Mouse (Mus musculus) forebrain, embryonic 11.5 days (tissue): Measurements from ENCODE around the gene Tnfsf15. TPM values are rescaled to one million over a fixed set of nuclear protein-coding genes. Genes with fewer than 3 reads are reported as not detected.

Experiments used
- ATAC-seq: fragments of 200-750 bp; cut with Nextera tagmentation; replicated peaks from 2 replicates; pipeline ENCODE4 v1.8.0; 2017; ENCODE audit warnings: moderate TSS enrichment; ENCODE audit not compliant: low FRiP score
- DNase-seq: peaks from one replicate; pipeline ENCODE4 v3.0.0-alpha.2; 2017; ENCODE audit warnings: low spot score
- H3K27ac ChIP-seq: fragments of 300-500 bp; sonication (generic); 2 replicates; pipeline ENCODE4 v1.5.1; 2014; ENCODE audit warnings: low read depth, low read length
- H3K27me3 ChIP-seq: fragments of 300-500 bp; sonication (generic); 2 replicates; pipeline ENCODE4 v1.6.1; 2014; ENCODE audit warnings: mild to moderate bottlenecking, low read length, mixed read lengths; ENCODE audit not compliant: control insufficient read depth, insufficient read depth
- H3K36me3 ChIP-seq: fragments of 300-500 bp; sonication (generic); 2 replicates; pipeline ENCODE4 v1.6.1; 2014; ENCODE audit warnings: mild to moderate bottlenecking, low read length, moderate library complexity, mixed read lengths; ENCODE audit not compliant: control insufficient read depth, insufficient read depth
- H3K4me1 ChIP-seq: fragments of 300-500 bp; sonication (generic); replicated peaks from 2 replicates; pipeline ENCODE4 v1.6.1; 2014; ENCODE audit warnings: low read length, mixed read lengths; ENCODE audit not compliant: control insufficient read depth, insufficient read depth
- H3K4me2 ChIP-seq: fragments of 300-500 bp; sonication (generic); 2 replicates; pipeline ENCODE4 v1.6.1; 2014; ENCODE audit warnings: low read depth, mild to moderate bottlenecking, low read length, moderate library complexity, mixed read lengths; ENCODE audit not compliant: severe bottlenecking
- H3K4me3 ChIP-seq: fragments of 300-500 bp; sonication (generic); 2 replicates; pipeline ENCODE4 v1.5.1; 2014; ENCODE audit warnings: low read depth, low read length
- H3K9ac ChIP-seq: fragments of 300-500 bp; sonication (generic); 2 replicates; pipeline ENCODE4 v1.6.1; 2014; ENCODE audit warnings: low read length
- H3K9me3 ChIP-seq: fragments of 300-500 bp; sonication (generic); 2 replicates; pipeline ENCODE4 v1.6.1; 2016; ENCODE audit warnings: low read length, mixed read lengths; ENCODE audit not compliant: control insufficient read depth
- WGBS: fragments of 180-500 bp; shearing (Covaris S2); extraction: QIAGEN DNeasy Blood & Tissue Kit; methylation state at CpG from one replicate; pipeline ENCODE4 v1.1.7; 2014; 5-methylcytosine and 5-hydroxymethylcytosine counted together
- polyA plus RNA-seq: library from polyadenylated mRNA; unstranded; fragments of >200 nt; fragmentation: Nextera tagmentation; extraction: Ambion mirVana; gene quantifications from 2 replicates; pipeline ENCODE4 v1.2.1, GENCODE M21; 2014

Gene Tnfsf15
- polyA plus RNA-seq, 1 experiment from 2014 or later: not detected

DNA sequence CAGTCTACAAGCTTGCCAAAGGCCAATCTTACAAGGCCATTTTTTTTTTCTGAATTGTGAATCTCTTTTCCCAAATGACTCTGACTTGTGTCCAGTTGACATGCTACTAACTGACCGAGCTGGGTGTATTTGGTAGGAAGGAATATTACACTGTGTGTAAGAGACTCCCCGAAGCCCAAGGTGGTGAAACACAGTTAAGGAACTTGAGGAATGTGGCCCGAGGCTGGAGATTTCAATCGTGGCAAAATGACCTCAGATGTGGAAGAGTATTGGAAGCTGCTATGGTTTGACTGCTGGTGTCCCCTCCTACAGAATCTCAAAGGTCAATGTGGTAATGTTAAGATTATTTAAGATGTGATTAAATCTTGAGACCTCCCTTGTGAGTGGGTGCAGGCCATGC is 26.4 kb upstream of the Tnfsf15 start:
- Histone ChIP-seq H3K4me3 (no peak overlapping the region), H3K9me3 (no peaks in the 10 kb centered on the region), H3K27me3 (no peaks in the 10 kb centered on the region), H3K4me1 (no peaks in the 10 kb centered on the region), H3K4me2 (no peak overlapping the region), H3K36me3 (no peaks in the 10 kb centered on the region), H3K27ac (no peak overlapping the region), H3K9ac (no peak overlapping the region)
- 79% methylated on average over 4 of the region's 4 CpGs for WGBS
- no peak for ATAC-seq
- no peak for DNase-seq

DNA sequence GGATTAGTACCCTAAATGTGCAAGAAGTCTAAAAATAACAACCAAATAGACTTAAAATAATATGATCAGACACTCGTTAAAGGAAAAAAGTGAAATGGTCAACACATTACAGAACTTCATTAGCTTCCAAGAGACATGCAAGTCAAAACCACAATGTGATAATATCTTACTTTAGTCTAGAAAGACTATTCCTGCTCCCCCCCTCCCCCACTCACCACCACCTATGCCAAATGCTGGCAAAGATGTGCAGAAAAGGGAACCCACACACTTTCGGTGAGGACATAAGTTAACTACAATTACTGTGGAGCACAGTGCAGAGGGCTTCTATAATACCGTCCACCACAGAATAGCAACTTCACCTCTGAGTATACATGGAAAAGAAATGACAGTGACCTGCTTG is 24.2 kb upstream of the Tnfsf15 start:
- no peak overlapping the region for H3K9ac ChIP-seq
- WGBS: 88% methylated on average over 3 of the region's 3 CpGs
- no peaks in the 10 kb centered on the region for H3K27me3 ChIP-seq
- no peak overlapping the region for H3K27ac ChIP-seq
- H3K4me1 ChIP-seq: no peaks in the 10 kb centered on the region
- H3K4me2 ChIP-seq: no peak overlapping the region
- H3K9me3 ChIP-seq: no peaks in the 10 kb centered on the region
- no peak for DNase-seq
- H3K36me3 ChIP-seq: no peaks in the 10 kb centered on the region
- H3K4me3 ChIP-seq: no peak overlapping the region
- ATAC-seq: no peak

DNA sequence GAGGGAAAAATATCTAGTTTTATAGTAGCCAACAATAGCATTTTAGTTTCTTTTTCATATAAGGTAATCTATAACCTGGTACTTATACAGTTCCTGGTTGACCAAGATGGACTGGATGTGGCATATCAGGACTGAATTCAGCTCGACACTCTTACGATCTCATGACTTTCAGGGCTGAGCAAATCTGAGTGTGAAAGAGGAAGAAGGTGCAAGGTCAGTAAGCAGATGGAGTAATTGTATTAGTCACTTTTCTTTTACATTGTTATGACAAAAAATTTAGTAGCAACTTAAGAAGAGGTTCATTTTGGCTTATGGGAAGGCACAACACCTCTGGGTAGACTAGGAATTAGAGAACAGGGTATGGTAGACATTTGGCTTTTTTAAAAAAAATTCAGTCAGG is 20.1 kb upstream of the Tnfsf15 start:
- Histone ChIP-seq H3K4me1 (no peaks in the 10 kb centered on the region), H3K27me3 (no peaks in the 10 kb centered on the region), H3K4me3 (no peak overlapping the region), H3K36me3 (no peaks in the 10 kb centered on the region), H3K4me2 (no peak overlapping the region), H3K9ac (no peak overlapping the region), H3K9me3 (no peaks in the 10 kb centered on the region), H3K27ac (no peak overlapping the region)
- DNase-seq: no peak
- ATAC-seq: no peak
- WGBS: 96% methylated on average over 2 of the region's 2 CpGs

DNA sequence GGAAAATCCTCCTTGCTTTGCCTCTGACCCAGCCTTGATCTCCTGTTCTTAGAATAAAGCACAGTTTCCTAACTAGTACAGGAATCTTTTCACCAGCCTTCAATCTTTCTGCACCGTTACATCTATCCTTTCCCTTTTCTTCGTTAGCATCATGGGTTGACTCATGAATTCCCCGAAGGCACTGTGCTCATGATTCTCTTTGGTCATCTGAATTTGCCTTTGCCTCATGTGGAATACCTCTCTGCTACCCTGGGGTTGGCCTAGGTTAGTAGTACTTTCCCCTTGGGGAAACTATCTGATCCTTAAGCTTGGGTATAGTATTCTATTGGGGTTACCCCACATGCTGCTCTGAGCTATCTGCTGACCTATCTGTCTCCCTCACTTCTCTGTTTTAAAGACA is 15.0 kb upstream of the Tnfsf15 start:
- DNase-seq (no peak), ATAC-seq (no peak)
- Histone ChIP-seq H3K27me3 (no peaks in the 10 kb centered on the region), H3K4me2 (no peak overlapping the region), H3K27ac (no peak overlapping the region), H3K4me3 (no peak overlapping the region), H3K9ac (no peak overlapping the region), H3K4me1 (no peaks in the 10 kb centered on the region), H3K36me3 (no peaks in the 10 kb centered on the region), H3K9me3 (no peaks in the 10 kb centered on the region)
- WGBS: 81% methylated on average over 3 of the region's 3 CpGs

DNA sequence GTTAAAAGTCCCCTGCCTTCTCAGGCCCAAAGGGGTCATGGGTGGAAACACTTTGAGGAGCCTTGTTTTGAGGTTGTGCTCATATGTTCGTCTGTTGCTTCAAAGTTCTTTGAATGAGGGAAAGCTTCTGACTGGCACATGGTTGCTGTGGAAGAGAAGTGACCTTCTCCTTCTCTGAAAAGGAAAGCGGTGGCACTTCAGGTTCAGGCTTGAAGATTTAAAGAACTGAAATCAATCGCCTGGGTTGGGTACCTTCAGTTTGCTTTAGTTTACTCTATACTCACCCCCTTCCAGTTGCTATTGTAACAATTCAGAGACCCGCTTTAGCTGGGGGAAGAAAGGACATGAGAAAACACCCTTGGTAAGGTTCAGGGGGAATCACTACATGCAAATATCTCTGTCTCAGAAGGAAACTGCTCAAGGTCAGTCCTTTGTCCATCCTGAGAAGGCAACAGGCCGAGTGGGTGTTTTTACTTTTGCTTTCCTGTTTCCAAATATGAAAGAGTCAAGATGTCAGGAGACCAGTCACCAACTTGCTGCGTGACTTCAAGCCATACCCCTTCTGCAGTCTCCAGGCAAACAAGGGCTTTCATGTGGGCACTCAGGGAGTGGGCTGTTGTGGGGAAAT is 12.7 kb upstream of the Tnfsf15 start:
- H3K9ac ChIP-seq: no peak overlapping the region
- H3K4me1 ChIP-seq: no peaks in the 10 kb centered on the region
- WGBS: 84% methylated on average over 6 of the region's 6 CpGs
- no peak overlapping the region for H3K4me2 ChIP-seq
- no peak for ATAC-seq
- H3K27ac ChIP-seq: no peak overlapping the region
- H3K27me3 ChIP-seq: no peaks in the 10 kb centered on the region
- no peak for DNase-seq
- no peaks in the 10 kb centered on the region for H3K9me3 ChIP-seq
- no peak overlapping the region for H3K4me3 ChIP-seq
- H3K36me3 ChIP-seq: no peaks in the 10 kb centered on the region

DNA sequence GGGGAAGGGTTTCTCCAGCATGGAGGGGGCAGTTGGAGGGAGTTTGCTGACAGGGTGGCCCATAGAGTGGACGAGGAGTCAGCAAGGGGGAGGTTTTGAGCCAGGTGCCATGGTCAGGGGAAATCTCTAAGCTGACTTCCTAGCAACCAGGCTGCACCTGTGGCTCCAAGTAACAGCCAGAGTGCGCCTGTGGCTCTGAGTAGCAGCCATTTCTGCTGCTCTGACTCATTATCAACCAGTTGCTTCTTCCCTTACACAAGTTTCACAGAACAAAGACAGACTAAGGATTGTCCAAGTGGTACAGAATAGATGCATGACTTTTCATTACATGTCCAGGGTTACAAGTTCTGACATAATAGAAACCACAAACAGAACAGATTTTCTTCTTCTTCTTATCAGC is 11.2 kb upstream of the Tnfsf15 start:
- H3K36me3 ChIP-seq: no peaks in the 10 kb centered on the region
- H3K27ac ChIP-seq: no peak overlapping the region
- H3K9ac ChIP-seq: no peak overlapping the region
- H3K4me3 ChIP-seq: no peak overlapping the region
- H3K4me1 ChIP-seq: no peaks in the 10 kb centered on the region
- no peaks in the 10 kb centered on the region for H3K27me3 ChIP-seq
- 76% methylated on average over 2 of the region's 2 CpGs for WGBS
- no peaks in the 10 kb centered on the region for H3K9me3 ChIP-seq
- ATAC-seq: no peak
- DNase-seq: no peak
- H3K4me2 ChIP-seq: no peak overlapping the region

DNA sequence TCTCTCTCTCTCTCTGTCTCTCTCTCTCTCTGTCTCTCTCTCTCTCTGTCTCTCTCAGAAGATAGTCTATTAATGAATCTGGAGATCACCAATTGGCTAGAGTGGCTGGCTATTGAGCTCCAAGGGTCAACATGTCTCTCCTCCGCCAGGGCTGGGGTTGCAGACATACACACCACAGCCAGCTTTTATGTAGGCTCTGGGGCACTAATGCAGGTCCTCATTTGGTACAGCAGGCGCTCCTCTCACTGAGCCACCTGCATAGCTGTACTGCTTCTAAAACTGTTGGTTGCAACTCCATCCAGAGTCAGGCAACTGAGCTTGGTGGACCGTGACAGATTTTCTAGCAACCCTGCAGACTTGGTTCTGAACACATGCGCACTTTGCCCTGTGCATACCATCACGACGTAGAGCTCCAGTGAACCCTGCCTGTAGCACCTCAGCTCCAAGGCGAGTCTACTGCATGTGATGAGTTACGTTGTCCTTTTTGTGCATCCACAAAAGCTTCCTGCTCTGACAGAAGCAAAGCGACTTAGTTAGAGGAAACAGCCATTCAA is 9.6 kb upstream of the Tnfsf15 start:
- WGBS: 83% methylated on average over 9 of the region's 9 CpGs
- Histone ChIP-seq H3K9ac (no peak overlapping the region), H3K4me1 (no peaks in the 10 kb centered on the region), H3K4me2 (no peak overlapping the region), H3K36me3 (no peaks in the 10 kb centered on the region), H3K27me3 (no peaks in the 10 kb centered on the region), H3K9me3 (no peaks in the 10 kb centered on the region), H3K4me3 (no peak overlapping the region), H3K27ac (no peak overlapping the region)
- DNase-seq (no peak), ATAC-seq (no peak)

DNA sequence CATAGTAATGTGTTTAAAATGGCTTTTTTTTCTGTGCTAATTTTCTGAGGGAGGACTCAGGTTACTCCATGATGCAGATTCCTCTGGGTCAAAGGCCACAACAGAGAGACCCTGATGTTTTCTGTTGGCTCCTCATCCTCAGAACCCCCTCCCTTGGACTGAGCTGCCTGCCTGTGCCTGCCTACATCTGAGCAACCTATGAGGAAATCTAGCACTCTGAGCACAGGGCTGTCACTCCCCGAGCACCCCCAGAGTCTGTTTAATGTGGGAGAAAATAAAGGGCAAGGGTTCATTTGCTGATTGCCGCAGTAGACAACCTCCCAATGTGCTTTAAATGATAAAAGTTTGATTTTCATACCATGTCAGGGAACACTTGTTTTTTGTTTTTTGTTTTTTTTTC is 8.9 kb upstream of the Tnfsf15 start:
- Histone ChIP-seq H3K27ac (no peak overlapping the region), H3K4me1 (no peaks in the 10 kb centered on the region), H3K9me3 (no peaks in the 10 kb centered on the region), H3K36me3 (no peaks in the 10 kb centered on the region), H3K4me2 (no peak overlapping the region), H3K27me3 (no peaks in the 10 kb centered on the region), H3K9ac (no peak overlapping the region), H3K4me3 (no peak overlapping the region)
- DNase-seq (no peak), ATAC-seq (no peak)
- WGBS: 74% methylated on average over 2 of the region's 2 CpGs
